Mouse (Mus musculus) kidney, embryonic 14.5 days (tissue): ENCODE measurements around the gene Gpx7. TPM values are rescaled to one million over a fixed set of nuclear protein-coding genes. Genes with fewer than 3 reads are reported as not detected.

ENCODE experiments used
- ATAC-seq: fragments of 200-750 bp; cut with Nextera tagmentation; 2 replicates; pipeline ENCODE4 v1.8.0; 2017; ENCODE audit warnings: moderate number of reproducible peaks, mild to moderate bottlenecking, moderate TSS enrichment, moderate library complexity; ENCODE audit not compliant: low FRiP score, low TSS enrichment
- H3K27ac ChIP-seq: fragments of 300-500 bp; sonication (generic); 2 replicates; pipeline ENCODE4 v1.5.1; 2014; ENCODE audit warnings: low read depth, mild to moderate bottlenecking, low read length, moderate library complexity, mixed read lengths
- H3K27me3 ChIP-seq: fragments of 300-500 bp; sonication (generic); 2 replicates; pipeline ENCODE4 v1.6.1; 2014; ENCODE audit warnings: mild to moderate bottlenecking, low read length; ENCODE audit not compliant: control insufficient read depth, insufficient read depth
- H3K36me3 ChIP-seq: fragments of 300-500 bp; sonication (generic); 2 replicates; pipeline ENCODE4 v1.6.1; 2014; ENCODE audit warnings: low read length, mixed read lengths; ENCODE audit not compliant: control insufficient read depth, insufficient read depth
- H3K4me1 ChIP-seq: fragments of 300-500 bp; sonication (generic); 2 replicates; pipeline ENCODE4 v1.6.1; 2014; ENCODE audit warnings: low read length, mixed read lengths; ENCODE audit not compliant: control insufficient read depth, insufficient read depth
- H3K4me2 ChIP-seq: fragments of 300-500 bp; sonication (generic); replicated peaks from 2 replicates; pipeline ENCODE4 v1.6.1; 2014; ENCODE audit warnings: low read depth, mild to moderate bottlenecking, low read length
- H3K4me3 ChIP-seq: fragments of 300-500 bp; sonication (generic); 2 replicates; pipeline ENCODE4 v1.5.1; 2014; ENCODE audit warnings: mild to moderate bottlenecking, low read length
- H3K9ac ChIP-seq: fragments of 300-500 bp; sonication (generic); 2 replicates; pipeline ENCODE4 v1.6.1; 2014; ENCODE audit warnings: low read depth, mild to moderate bottlenecking, low read length, moderate library complexity
- H3K9me3 ChIP-seq: fragments of 300-500 bp; sonication (generic); 2 replicates; pipeline ENCODE4 v1.6.1; 2016; ENCODE audit warnings: low read length; ENCODE audit not compliant: control insufficient read depth
- WGBS: fragments of 180-500 bp; shearing (Covaris S2); extraction: QIAGEN DNeasy Blood & Tissue Kit; methylation state at CpG from one replicate; pipeline ENCODE4 v1.1.7; 2014; 5-methylcytosine and 5-hydroxymethylcytosine counted together
- polyA plus RNA-seq: library from polyadenylated mRNA; unstranded; fragments of >200 nt; fragmentation: Nextera tagmentation; extraction: Ambion mirVana; gene quantifications from 2 replicates; pipeline ENCODE4 v1.2.1, GENCODE M21; 2014

Gene Gpx7
- polyA plus RNA-seq, 1 experiment from 2014 or later = 52.1 TPM

DNA sequence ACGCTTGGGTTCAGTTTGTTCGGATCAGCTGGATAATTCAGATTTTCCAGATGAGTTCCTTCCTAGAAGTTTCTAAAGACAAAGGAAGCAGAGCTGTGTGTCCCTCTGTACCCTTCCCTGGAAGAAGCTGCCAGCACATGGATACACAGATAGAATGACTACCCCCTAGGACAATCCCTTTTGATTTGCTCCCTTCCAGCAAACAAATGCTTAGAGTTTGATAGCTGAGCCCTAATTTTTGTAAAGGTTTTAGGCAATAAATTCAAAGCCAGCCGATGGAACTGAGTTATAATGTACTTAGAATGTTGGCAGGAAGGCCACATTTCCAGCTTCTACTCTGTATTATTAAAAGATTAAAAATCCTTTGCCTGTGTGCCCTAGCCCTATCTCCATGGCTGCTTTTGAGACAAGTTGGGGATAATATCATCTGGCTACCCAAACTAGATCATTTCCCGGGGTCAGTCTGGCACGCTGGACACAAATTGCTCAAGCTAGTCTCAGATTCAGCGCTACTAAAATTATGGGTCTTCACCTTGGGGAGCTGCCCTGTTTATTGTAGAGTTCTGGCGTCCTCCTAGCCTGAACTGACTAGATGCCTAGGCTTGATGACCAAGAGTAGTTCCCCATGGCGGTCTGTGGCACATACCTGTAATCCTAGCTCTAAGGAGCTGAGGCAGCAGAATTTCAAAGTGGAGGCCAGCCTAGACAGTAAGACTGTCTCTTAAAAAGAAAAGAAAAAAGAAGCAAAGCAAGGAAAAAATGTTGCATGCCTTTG is 2.7 kb downstream of the Gpx7 start:
- no peak overlapping the region for H3K4me2 ChIP-seq
- no peak overlapping the region for H3K4me3 ChIP-seq
- no peak overlapping the region for H3K27ac ChIP-seq
- WGBS = 89% methylated on average over 8 of the region's 8 CpGs
- H3K4me1 ChIP-seq = peaks cover 17% of the 10 kb centered on the region; the same call in 1 of the 2 replicates
- H3K36me3 ChIP-seq = 0 out of 2 replicates have a peak, but pooled peaks cover 5% of the 10 kb centered on the region
- H3K9ac ChIP-seq = no peak overlapping the region
- no peak for ATAC-seq
- H3K27me3 ChIP-seq = no peaks in the 10 kb centered on the region
- H3K9me3 ChIP-seq = no peaks in the 10 kb centered on the region

- WGBS = 83% methylated on average over 10 of the region's 10 CpGs
Observed at GRCm38 (mm10) chr4:108400395-108400794, 6.4 kb downstream of the Gpx7 start.

DNA sequence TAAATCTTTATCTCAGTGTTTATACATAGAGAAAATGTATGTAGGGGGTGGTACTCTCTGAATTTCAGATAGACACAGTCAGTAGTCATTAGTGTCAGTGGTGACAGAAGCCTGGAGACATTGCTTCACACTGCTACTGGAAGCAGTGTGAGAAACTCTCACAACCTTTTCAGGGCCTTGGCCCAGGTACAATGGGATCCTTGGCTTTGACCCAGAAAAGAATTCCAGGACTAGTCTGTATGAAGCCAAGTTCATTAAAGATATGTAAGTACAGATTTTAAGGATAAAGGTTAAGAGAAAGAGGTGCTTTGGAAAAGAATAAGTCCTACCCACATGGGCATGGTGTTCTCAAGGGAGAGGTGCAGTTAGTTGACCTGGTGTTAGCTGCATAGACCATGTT is 12.5 kb downstream of the Gpx7 start:
- Histone ChIP-seq H3K9ac (no peak overlapping the region), H3K27me3 (no peaks in the 10 kb centered on the region), H3K9me3 (no peaks in the 10 kb centered on the region), H3K4me2 (no peak overlapping the region), H3K36me3 (no peaks in the 10 kb centered on the region), H3K4me1 (no peaks in the 10 kb centered on the region), H3K27ac (no peak overlapping the region), H3K4me3 (no peak overlapping the region)
- no peak for ATAC-seq

More at GRCm38 (mm10) chr4:108400395-108400794, 6.4 kb downstream of the Gpx7 start:
- Histone ChIP-seq H3K9me3 (no peaks in the 10 kb centered on the region), H3K36me3 (0 out of 2 replicates have a peak, but pooled peaks cover 5% of the 10 kb centered on the region), H3K4me3 (no peak overlapping the region), H3K27me3 (no peaks in the 10 kb centered on the region), H3K27ac (no peak overlapping the region), H3K4me1 (no peaks in the 10 kb centered on the region), H3K4me2 (no peak overlapping the region), H3K9ac (no peak overlapping the region)
- no peak for ATAC-seq

DNA sequence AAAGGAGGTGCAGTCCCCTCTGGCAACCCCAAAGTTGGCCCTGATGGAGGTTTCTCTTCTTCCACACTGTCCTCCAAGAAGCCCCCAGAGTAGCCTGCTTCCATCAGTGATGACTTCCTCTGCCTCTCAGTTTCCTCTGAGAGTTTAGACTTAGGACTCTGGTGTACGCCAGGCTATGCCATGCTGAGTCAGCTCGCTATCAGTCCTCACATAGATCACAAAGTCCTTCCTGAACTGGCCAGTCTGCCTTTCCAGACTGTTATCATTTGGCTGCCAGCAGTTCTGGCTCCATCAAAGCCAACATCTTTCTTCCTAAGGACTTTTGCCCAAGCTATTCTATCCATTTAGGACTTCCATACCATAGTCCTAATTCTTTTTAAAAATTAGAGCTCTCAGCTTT is 14.2 kb downstream of the Gpx7 start:
- 67% methylated on average over 2 of the region's 2 CpGs for WGBS
- ATAC-seq = no peak

GRCm38 (mm10) chr4:108391124-108391523 is 15.6 kb downstream of the Gpx7 start:
- 78% methylated on average over 5 of the region's 5 CpGs for WGBS
- H3K4me1 ChIP-seq = 0 out of 2 replicates have a peak, but pooled peaks cover 9% of the 10 kb centered on the region
- H3K27me3 ChIP-seq = no peaks in the 10 kb centered on the region
- ATAC-seq = no peak
- no peaks in the 10 kb centered on the region for H3K9me3 ChIP-seq
- no peak overlapping the region for H3K27ac ChIP-seq
- no peak overlapping the region for H3K9ac ChIP-seq
- H3K36me3 ChIP-seq = no peaks in the 10 kb centered on the region
- H3K4me3 ChIP-seq = no peak overlapping the region
- H3K4me2 ChIP-seq = no peak overlapping the region

More for the DNA sequence above, 14.2 kb downstream of the Gpx7 start:
- Histone ChIP-seq H3K27ac (no peak overlapping the region), H3K4me1 (0 out of 2 replicates have a peak, but pooled peaks cover 9% of the 10 kb centered on the region), H3K9me3 (no peaks in the 10 kb centered on the region), H3K9ac (no peak overlapping the region), H3K27me3 (no peaks in the 10 kb centered on the region), H3K36me3 (no peaks in the 10 kb centered on the region), H3K4me3 (no peak overlapping the region), H3K4me2 (no peak overlapping the region)

DNA sequence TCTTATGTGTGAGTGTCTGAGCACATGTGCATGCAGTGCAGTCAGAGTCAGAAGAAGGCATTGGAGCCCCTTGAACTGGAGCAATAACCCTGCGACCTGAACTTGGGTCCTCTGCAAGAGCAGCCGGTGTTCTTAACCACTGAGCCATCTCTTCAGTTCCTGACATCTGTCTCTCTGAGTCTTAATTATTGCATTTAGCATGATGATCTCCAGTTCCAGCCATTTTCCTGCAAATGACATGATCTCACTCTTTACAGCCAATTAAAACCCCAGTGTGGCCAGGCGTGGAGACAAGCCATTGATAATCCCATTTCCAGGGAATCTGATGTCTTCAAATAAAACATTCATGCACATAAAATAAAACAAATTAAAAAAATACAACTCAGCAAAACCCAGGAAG is 18.0 kb downstream of the Gpx7 start:
- Histone ChIP-seq H3K36me3 (no peaks in the 10 kb centered on the region), H3K27ac (no peak overlapping the region), H3K9me3 (no peaks in the 10 kb centered on the region), H3K27me3 (peaks cover 12% of the 10 kb centered on the region), H3K4me2 (no peak overlapping the region), H3K9ac (no peak overlapping the region), H3K4me3 (no peak overlapping the region), H3K4me1 (0 out of 2 replicates have a peak, but pooled peaks cover 9% of the 10 kb centered on the region)
- 67% methylated on average over 3 of the region's 3 CpGs for WGBS
- no peak for ATAC-seq

- H3K4me1 ChIP-seq = 0 out of 2 replicates have a peak, but pooled peaks cover 9% of the 10 kb centered on the region
- 3% methylated on average over 18 of the region's 18 CpGs for WGBS
- no peaks in the 10 kb centered on the region for H3K9me3 ChIP-seq
- ATAC-seq = peak; percentile 88
- peak overlapping the region; percentile 32 for H3K4me3 ChIP-seq
- H3K36me3 ChIP-seq = no peaks in the 10 kb centered on the region
- H3K4me2 ChIP-seq = peak overlapping the region; percentile 56
- peak overlapping the region; percentile 88 for H3K27ac ChIP-seq
- peak overlapping the region; percentile 58 for H3K9ac ChIP-seq
- peaks cover 18% of the 10 kb centered on the region for H3K27me3 ChIP-seq
Observed at GRCm38 (mm10) chr4:108387681-108388253, 19.0 kb downstream of the Gpx7 start.

DNA sequence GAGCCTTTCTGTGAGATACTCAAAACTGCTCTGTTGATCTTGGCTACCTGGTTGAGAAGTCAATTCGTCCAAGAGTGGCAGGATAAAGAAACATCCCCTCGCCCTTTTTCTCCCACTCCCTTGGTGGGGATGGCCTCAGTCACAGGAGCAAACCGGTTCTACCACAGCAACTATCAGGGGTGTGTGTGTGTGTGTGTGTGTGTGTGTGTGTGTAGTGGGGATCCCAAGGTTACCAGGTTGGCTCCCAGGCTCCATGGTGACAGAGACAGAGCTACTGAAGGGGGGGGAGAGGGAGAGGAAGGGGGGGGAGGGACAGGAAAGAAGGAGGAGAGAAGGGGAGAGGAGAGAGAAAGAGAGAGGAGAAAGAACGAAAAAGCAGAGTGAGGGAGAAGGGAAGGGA is 19.7 kb downstream of the Gpx7 start:
- ATAC-seq = 0 out of 2 replicates have a peak, but pooled peaks have one; percentile 30
- Histone ChIP-seq H3K4me3 (no peak overlapping the region; the same call in 1 of the 2 replicates), H3K27ac (peak overlapping the region; percentile 57; the same call in 1 of the 2 replicates), H3K9ac (peak overlapping the region; percentile 58; the same call in 1 of the 2 replicates), H3K27me3 (peaks cover 24% of the 10 kb centered on the region), H3K36me3 (no peaks in the 10 kb centered on the region), H3K4me1 (0 out of 2 replicates have a peak, but pooled peaks cover 9% of the 10 kb centered on the region), H3K9me3 (no peaks in the 10 kb centered on the region), H3K4me2 (peak overlapping the region; percentile 56; the same call in 1 of the 2 replicates)
- WGBS = 30% methylated on average over 4 of the region's 4 CpGs

DNA sequence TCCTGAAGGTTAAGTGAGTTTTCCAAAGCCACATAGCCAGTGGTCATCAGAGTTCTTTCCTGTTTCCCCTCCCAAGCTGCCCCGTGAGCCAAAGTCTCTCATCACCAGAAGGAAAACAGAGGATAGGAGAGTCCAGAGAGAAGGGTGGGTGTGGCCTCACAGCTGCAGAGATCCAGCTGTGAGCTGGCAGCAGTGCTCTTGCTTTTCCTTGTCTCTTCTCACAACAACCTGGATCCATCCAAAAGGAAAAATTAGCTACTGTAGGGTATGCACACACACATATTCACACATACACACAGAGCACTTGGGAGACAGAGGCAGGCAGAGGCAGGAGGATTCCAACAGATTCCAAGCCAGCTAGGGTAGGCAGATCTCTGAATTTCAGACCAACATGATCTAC is 20.7 kb downstream of the Gpx7 start:
- WGBS = 24% methylated on average over 1 of the region's 1 CpGs

More for the DNA sequence above, 20.7 kb downstream of the Gpx7 start:
- Histone ChIP-seq H3K4me3 (no peak overlapping the region), H3K36me3 (no peaks in the 10 kb centered on the region), H3K9me3 (no peaks in the 10 kb centered on the region), H3K9ac (no peak overlapping the region), H3K27me3 (peaks cover 27% of the 10 kb centered on the region), H3K4me1 (0 out of 2 replicates have a peak, but pooled peaks cover 9% of the 10 kb centered on the region), H3K27ac (no peak overlapping the region), H3K4me2 (no peak overlapping the region)
- ATAC-seq = no peak
